Mouse (Mus musculus): ENCODE results near the gene Gm13289. TPM values are rescaled to one million over a fixed set of nuclear protein-coding genes. Genes with fewer than 3 reads are reported as not detected.
"Not testable (repeated sequence)": the region's sequence is repeated elsewhere in the genome, so short reads cannot be mapped to it uniquely, and the experiment has no call there.

Gene Gm13289
- polyA plus RNA-seq, 1 experiment from 2014 or later: not detected

- H3K9me3 ChIP-seq (ENCODE audit: control insufficient read depth, low read length): not testable (repeated sequence)
- no CpG with 5 or more reads among the region's 32 CpGs for WGBS
These were observed 3.2 kb upstream of the Gm13289 start, which contains the start of gene Gm13290 for GRCm38 (mm10) chr4:88773534-88773933. Gene Gm13290 (plus strand): TSS chr4:88773834.

GRCm38 (mm10) chr4:88779550-88779949, 2.8 kb downstream of the Gm13289 start, which contains the start of gene Gm13272:
Gene Gm13272 (plus strand): TSS chr4:88779850.
- H3K27ac ChIP-seq (replicated peaks; ENCODE audit: low read depth, low read length); ATAC-seq (ENCODE audit: low FRiP score, low TSS enrichment); H3K4me2 ChIP-seq (ENCODE audit: low read length): not testable (repeated sequence)

More at GRCm38 (mm10) chr4:88773534-88773933, 3.2 kb upstream of the Gm13289 start, which contains the start of gene Gm13290:
- H3K27me3 ChIP-seq (ENCODE audit: control insufficient read depth, insufficient read depth, low read length); H3K4me3 ChIP-seq (replicated peaks; ENCODE audit: low read depth, low read length); H3K36me3 ChIP-seq (ENCODE audit: control insufficient read depth, insufficient read depth, low read length); H3K4me2 ChIP-seq (ENCODE audit: low read length); ATAC-seq (ENCODE audit: low FRiP score, low TSS enrichment); DNase-seq; H3K4me1 ChIP-seq (ENCODE audit: control insufficient read depth, insufficient read depth, low read length); H3K27ac ChIP-seq (replicated peaks; ENCODE audit: low read depth, low read length); H3K9ac ChIP-seq (replicated peaks; ENCODE audit: low read length): not testable (repeated sequence)

GRCm38 (mm10) chr4:88780320-88780719, 3.6 kb downstream of the Gm13289 start:
- not testable (repeated sequence) for H3K9ac ChIP-seq (replicated peaks; ENCODE audit: low read length); ATAC-seq (ENCODE audit: low FRiP score, low TSS enrichment); H3K4me2 ChIP-seq (ENCODE audit: low read length); H3K27me3 ChIP-seq (ENCODE audit: control insufficient read depth, insufficient read depth, low read length); H3K36me3 ChIP-seq (ENCODE audit: control insufficient read depth, insufficient read depth, low read length); H3K4me1 ChIP-seq (ENCODE audit: control insufficient read depth, insufficient read depth, low read length); H3K9me3 ChIP-seq (ENCODE audit: control insufficient read depth, low read length); H3K27ac ChIP-seq (replicated peaks; ENCODE audit: low read depth, low read length); DNase-seq; H3K4me3 ChIP-seq (replicated peaks; ENCODE audit: low read depth, low read length)
- WGBS: 47% methylated on average over 16 of the region's 18 CpGs

More at GRCm38 (mm10) chr4:88779550-88779949, 2.8 kb downstream of the Gm13289 start, which contains the start of gene Gm13272:
- no CpG with 5 or more reads among the region's 29 CpGs for WGBS
- H3K27me3 ChIP-seq (ENCODE audit: control insufficient read depth, insufficient read depth, low read length); H3K4me1 ChIP-seq (ENCODE audit: control insufficient read depth, insufficient read depth, low read length); H3K9ac ChIP-seq (replicated peaks; ENCODE audit: low read length); H3K4me3 ChIP-seq (replicated peaks; ENCODE audit: low read depth, low read length); DNase-seq; H3K36me3 ChIP-seq (ENCODE audit: control insufficient read depth, insufficient read depth, low read length); H3K9me3 ChIP-seq (ENCODE audit: control insufficient read depth, low read length): not testable (repeated sequence)

- 25% methylated on average over 4 of the region's 7 CpGs for WGBS
- not testable (repeated sequence) for H3K36me3 ChIP-seq (ENCODE audit: control insufficient read depth, insufficient read depth, low read length); H3K4me3 ChIP-seq (replicated peaks; ENCODE audit: low read depth, low read length); DNase-seq; ATAC-seq (ENCODE audit: low FRiP score, low TSS enrichment); H3K27me3 ChIP-seq (ENCODE audit: control insufficient read depth, insufficient read depth, low read length); H3K27ac ChIP-seq (replicated peaks; ENCODE audit: low read depth, low read length); H3K9ac ChIP-seq (replicated peaks; ENCODE audit: low read length); H3K4me1 ChIP-seq (ENCODE audit: control insufficient read depth, insufficient read depth, low read length); H3K9me3 ChIP-seq (ENCODE audit: control insufficient read depth, low read length)
- H3K4me2 ChIP-seq (ENCODE audit: low read length): 0 out of 2 replicates have a peak within 1 kb of the TSS, but pooled peaks have one; percentile 27
These were observed 5.1 kb downstream of the Gm13289 start, which contains the start of gene Ifnz for GRCm38 (mm10) chr4:88781831-88782230. Gene Ifnz (plus strand): TSS chr4:88782131.

GRCm38 (mm10) chr4:88782335-88782734, 5.6 kb downstream of the Gm13289 start:
- not testable (repeated sequence) for H3K36me3 ChIP-seq (ENCODE audit: control insufficient read depth, insufficient read depth, low read length); H3K27me3 ChIP-seq (ENCODE audit: control insufficient read depth, insufficient read depth, low read length); H3K4me1 ChIP-seq (ENCODE audit: control insufficient read depth, insufficient read depth, low read length); H3K27ac ChIP-seq (replicated peaks; ENCODE audit: low read depth, low read length); H3K4me3 ChIP-seq (replicated peaks; ENCODE audit: low read depth, low read length); DNase-seq; H3K9ac ChIP-seq (replicated peaks; ENCODE audit: low read length); ATAC-seq (ENCODE audit: low FRiP score, low TSS enrichment); H3K9me3 ChIP-seq (ENCODE audit: control insufficient read depth, low read length)
- 0 out of 2 replicates have a peak overlapping the region, but pooled peaks have one; percentile 27 for H3K4me2 ChIP-seq (ENCODE audit: low read length)
- WGBS: 0% methylated on average over 15 of the region's 31 CpGs

GRCm38 (mm10) chr4:88785409-88785808, 8.7 kb downstream of the Gm13289 start, which contains the start of gene Gm13276:
Gene Gm13276 (plus strand): TSS chr4:88785709.
- not testable (repeated sequence) for DNase-seq; H3K4me2 ChIP-seq (ENCODE audit: low read length); ATAC-seq (ENCODE audit: low FRiP score, low TSS enrichment); H3K4me3 ChIP-seq (replicated peaks; ENCODE audit: low read depth, low read length); H3K9ac ChIP-seq (replicated peaks; ENCODE audit: low read length); H3K4me1 ChIP-seq (ENCODE audit: control insufficient read depth, insufficient read depth, low read length); H3K9me3 ChIP-seq (ENCODE audit: control insufficient read depth, low read length); H3K36me3 ChIP-seq (ENCODE audit: control insufficient read depth, insufficient read depth, low read length); H3K27me3 ChIP-seq (ENCODE audit: control insufficient read depth, insufficient read depth, low read length); H3K27ac ChIP-seq (replicated peaks; ENCODE audit: low read depth, low read length)
- no CpG with 5 or more reads among the region's 27 CpGs for WGBS

GRCm38 (mm10) chr4:88788402-88788801, 11.7 kb downstream of the Gm13289 start, which contains the start of gene Gm13277:
Gene Gm13277 (plus strand): TSS chr4:88788632.
- H3K36me3 ChIP-seq (ENCODE audit: control insufficient read depth, insufficient read depth, low read length); H3K27ac ChIP-seq (replicated peaks; ENCODE audit: low read depth, low read length); H3K4me2 ChIP-seq (ENCODE audit: low read length); H3K27me3 ChIP-seq (ENCODE audit: control insufficient read depth, insufficient read depth, low read length); H3K9ac ChIP-seq (replicated peaks; ENCODE audit: low read length); ATAC-seq (ENCODE audit: low FRiP score, low TSS enrichment); DNase-seq; H3K9me3 ChIP-seq (ENCODE audit: control insufficient read depth, low read length); H3K4me1 ChIP-seq (ENCODE audit: control insufficient read depth, insufficient read depth, low read length); H3K4me3 ChIP-seq (replicated peaks; ENCODE audit: low read depth, low read length): not testable (repeated sequence)
- 0% methylated on average over 4 of the region's 28 CpGs for WGBS

- H3K4me1 ChIP-seq (ENCODE audit: control insufficient read depth, insufficient read depth, low read length); H3K36me3 ChIP-seq (ENCODE audit: control insufficient read depth, insufficient read depth, low read length); DNase-seq; H3K4me3 ChIP-seq (replicated peaks; ENCODE audit: low read depth, low read length); H3K9me3 ChIP-seq (ENCODE audit: control insufficient read depth, low read length); H3K27ac ChIP-seq (replicated peaks; ENCODE audit: low read depth, low read length); H3K4me2 ChIP-seq (ENCODE audit: low read length); H3K27me3 ChIP-seq (ENCODE audit: control insufficient read depth, insufficient read depth, low read length); H3K9ac ChIP-seq (replicated peaks; ENCODE audit: low read length); ATAC-seq (ENCODE audit: low FRiP score, low TSS enrichment): not testable (repeated sequence)
- no CpG with 5 or more reads among the region's 28 CpGs for WGBS
These were observed 14.5 kb downstream of the Gm13289 start, which contains the start of gene Gm13278 for GRCm38 (mm10) chr4:88791250-88791649. Gene Gm13278 (plus strand): TSS chr4:88791550.
